Mouse (Mus musculus): ENCODE measurements around the gene Hcls1.

GRCm38 (mm10) chr16:36988066-36988465, 53.3 kb downstream of the Hcls1 start:
- TF ChIP-seq TAL1 (IDR thresholded peaks at IDR 0.05; ENCODE audit: low read length) (no peak), GATA1 (IDR thresholded peaks at IDR 0.05; ENCODE audit: low read length) (no peak)

All from erythroblast, embryonic 14.5 days (primary cell).